Mouse (Mus musculus): Measurements from ENCODE around the gene Rps3a1. TPM values are rescaled to one million over a fixed set of nuclear protein-coding genes. Genes with fewer than 3 reads are reported as not detected.
A peak's percentile ranks its signal among the peaks of the same experiment; 100 is the strongest.

Rps3a1 gene
- 1,242 and 1,382 TPM in 2 replicates for polyA plus RNA-seq (2015; fragmentation: Nextera tagmentation; extraction: Ambion mirVana)

- peak; percentile 95 for ATAC-seq (replicated peaks; ENCODE audit: low FRiP score)
- H3K9ac ChIP-seq = peak within 1 kb of the TSS; percentile 100
- WGBS = under 1% methylated on average over 77 of the region's 77 CpGs
These were observed at the start of gene Rps3a1 for GRCm38 (mm10) chr3:86142263-86142933. Gene Rps3a1 (minus strand): TSS chr3:86142702.

GRCm38 (mm10) chr3:86187736-86188389 lies 45.4 kb upstream of the Rps3a1 start:
- peaks cover 10% of the 10 kb centered on the region; the same call in 1 of the 2 replicates for H3K4me1 ChIP-seq
- no peak overlapping the region for H3K4me3 ChIP-seq (replicated peaks)
- no peak overlapping the region for H3K4me2 ChIP-seq
- no peaks in the 10 kb centered on the region for H3K36me3 ChIP-seq
- no peaks in the 10 kb centered on the region for H3K27me3 ChIP-seq
- ATAC-seq (replicated peaks; ENCODE audit: low FRiP score) = no peak
- H3K27ac ChIP-seq = peak overlapping the region; percentile 11; the same call in 1 of the 2 replicates
- WGBS = 38% methylated on average over 5 of the region's 5 CpGs
- no peaks in the 10 kb centered on the region for H3K9me3 ChIP-seq (replicated peaks)
- H3K9ac ChIP-seq = no peak overlapping the region

More at GRCm38 (mm10) chr3:86142263-86142933, at the start of gene Rps3a1:
- Histone ChIP-seq H3K27ac (peak within 1 kb of the TSS; percentile 91), H3K36me3 (peaks cover 40% of the 10 kb centered on the region), H3K9me3 (replicated peaks) (no peaks in the 10 kb centered on the region), H3K4me2 (peak within 1 kb of the TSS; percentile 82), H3K4me1 (peaks cover 22% of the 10 kb centered on the region), H3K27me3 (no peaks in the 10 kb centered on the region), H3K4me3 (replicated peaks) (peak within 1 kb of the TSS; percentile 97)

DNA sequence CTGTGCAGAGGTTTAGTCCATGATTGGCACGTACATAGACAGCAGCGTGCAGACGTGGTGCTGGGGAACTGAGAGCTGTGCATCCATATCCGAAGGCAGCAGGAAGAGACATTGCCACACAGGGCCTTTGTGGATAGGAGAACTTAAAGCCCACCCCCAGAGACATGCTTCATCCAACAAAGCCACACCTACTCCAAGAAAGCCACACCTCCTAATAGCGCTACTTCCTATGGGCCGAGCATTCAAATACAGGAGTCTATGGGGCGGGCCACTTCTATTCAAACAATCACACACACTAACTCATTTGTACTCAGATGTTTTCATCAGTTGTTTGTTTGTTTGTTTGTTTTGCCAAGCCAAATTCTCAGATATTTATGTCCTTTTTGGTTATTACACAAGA lies 42.0 kb upstream of the Rps3a1 start:
- WGBS = 89% methylated on average over 7 of the region's 7 CpGs
- no peak overlapping the region for H3K27ac ChIP-seq
- peaks cover 18% of the 10 kb centered on the region for H3K4me1 ChIP-seq
- no peak overlapping the region for H3K4me2 ChIP-seq
- H3K4me3 ChIP-seq (replicated peaks) = no peak overlapping the region
- H3K27me3 ChIP-seq = no peaks in the 10 kb centered on the region
- ATAC-seq (replicated peaks; ENCODE audit: low FRiP score) = no peak
- no peaks in the 10 kb centered on the region for H3K36me3 ChIP-seq
- H3K9me3 ChIP-seq (replicated peaks) = no peaks in the 10 kb centered on the region
- no peak overlapping the region for H3K9ac ChIP-seq

GRCm38 (mm10) chr3:86181107-86181506 lies 38.6 kb upstream of the Rps3a1 start:
- no peak for ATAC-seq (replicated peaks; ENCODE audit: low FRiP score)
- H3K27ac ChIP-seq = no peak overlapping the region
- no peak overlapping the region for H3K9ac ChIP-seq
- H3K36me3 ChIP-seq = no peaks in the 10 kb centered on the region
- H3K9me3 ChIP-seq (replicated peaks) = no peaks in the 10 kb centered on the region
- H3K4me2 ChIP-seq = no peak overlapping the region
- no peak overlapping the region for H3K4me3 ChIP-seq (replicated peaks)
- 31% methylated on average over 5 of the region's 5 CpGs for WGBS
- H3K4me1 ChIP-seq = peaks cover 9% of the 10 kb centered on the region
- no peaks in the 10 kb centered on the region for H3K27me3 ChIP-seq

- H3K4me3 ChIP-seq (replicated peaks) = no peak overlapping the region
- H3K9me3 ChIP-seq (replicated peaks) = no peaks in the 10 kb centered on the region
- no peak for ATAC-seq (replicated peaks; ENCODE audit: low FRiP score)
- H3K36me3 ChIP-seq = no peaks in the 10 kb centered on the region
- H3K4me2 ChIP-seq = no peak overlapping the region
- no peak overlapping the region for H3K27ac ChIP-seq
- H3K27me3 ChIP-seq = no peaks in the 10 kb centered on the region
- no peak overlapping the region for H3K9ac ChIP-seq
- WGBS = 92% methylated on average over 7 of the region's 7 CpGs
- H3K4me1 ChIP-seq = peaks cover 9% of the 10 kb centered on the region
These were observed 37.2 kb upstream of the Rps3a1 start for GRCm38 (mm10) chr3:86179714-86180113.

DNA sequence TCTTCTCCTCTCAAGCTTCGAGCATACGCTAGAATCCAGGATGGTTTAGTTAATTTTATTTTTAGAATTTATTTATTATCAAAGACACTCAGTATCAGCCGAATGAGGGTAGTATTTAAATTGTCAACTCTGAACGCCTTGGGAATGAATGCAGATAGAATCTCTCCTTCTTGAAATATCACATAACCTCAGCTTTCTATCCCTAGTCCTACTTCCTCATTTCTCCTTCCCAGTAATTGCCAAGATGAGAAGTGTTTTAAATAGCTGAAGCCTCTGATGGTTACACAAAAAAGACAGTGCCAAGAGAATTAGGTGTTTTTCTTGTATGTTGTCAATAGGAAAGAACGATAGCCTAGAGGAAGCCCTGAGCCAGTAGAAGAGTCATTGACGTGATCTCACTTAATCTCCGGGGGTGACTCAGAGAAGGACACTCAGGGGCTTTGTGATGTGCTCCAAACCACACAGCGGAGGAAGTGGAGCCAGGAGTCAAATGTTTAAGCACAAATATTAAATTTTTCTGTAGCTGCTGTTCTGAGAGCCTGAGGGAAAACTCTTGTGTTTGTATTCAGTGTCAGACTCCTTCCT lies 26.4 kb upstream of the Rps3a1 start:
- no peaks in the 10 kb centered on the region for H3K4me1 ChIP-seq
- no peak for ATAC-seq (replicated peaks; ENCODE audit: low FRiP score)
- no peaks in the 10 kb centered on the region for H3K36me3 ChIP-seq
- H3K27me3 ChIP-seq = no peaks in the 10 kb centered on the region
- H3K4me2 ChIP-seq = no peak overlapping the region
- no peak overlapping the region for H3K27ac ChIP-seq
- H3K9ac ChIP-seq = no peak overlapping the region
- 75% methylated on average over 8 of the region's 8 CpGs for WGBS
- H3K4me3 ChIP-seq (replicated peaks) = no peak overlapping the region
- no peaks in the 10 kb centered on the region for H3K9me3 ChIP-seq (replicated peaks)

- Histone ChIP-seq H3K27me3 (no peaks in the 10 kb centered on the region), H3K4me2 (no peak overlapping the region), H3K9me3 (replicated peaks) (no peaks in the 10 kb centered on the region), H3K36me3 (no peaks in the 10 kb centered on the region), H3K4me1 (peaks cover 10% of the 10 kb centered on the region), H3K9ac (no peak overlapping the region), H3K4me3 (replicated peaks) (no peak overlapping the region), H3K27ac (0 out of 2 replicates have a peak overlapping the region, but pooled peaks have one; percentile 13)
- WGBS = 56% methylated on average over 9 of the region's 9 CpGs
- ATAC-seq (replicated peaks; ENCODE audit: low FRiP score) = no peak
These were observed 7.0 kb upstream of the Rps3a1 start for GRCm38 (mm10) chr3:86149521-86149920.

DNA sequence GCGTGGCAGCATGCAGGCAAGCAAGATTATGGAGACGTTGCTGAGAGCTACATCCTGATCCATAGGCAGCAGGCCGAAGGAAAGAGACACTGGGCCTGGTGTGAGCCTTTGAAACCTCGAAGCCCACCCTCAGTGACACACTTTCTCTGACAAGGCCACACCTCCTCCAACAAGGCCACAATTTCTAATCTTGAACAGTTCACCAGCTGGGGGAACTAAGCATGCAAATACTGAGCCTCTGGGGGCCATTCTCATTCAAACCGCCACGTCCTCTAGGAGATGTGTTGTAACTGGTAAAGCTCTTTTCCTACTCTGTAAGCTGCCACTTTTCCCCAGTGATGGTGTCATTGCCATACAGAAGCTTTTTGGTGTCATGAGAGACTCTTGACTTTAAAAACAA lies 6.6 kb upstream of the Rps3a1 start:
- no peak for ATAC-seq (replicated peaks; ENCODE audit: low FRiP score)
- Histone ChIP-seq H3K4me2 (no peak overlapping the region), H3K4me1 (peaks cover 10% of the 10 kb centered on the region), H3K9me3 (replicated peaks) (no peaks in the 10 kb centered on the region), H3K9ac (no peak overlapping the region), H3K36me3 (no peaks in the 10 kb centered on the region), H3K27me3 (no peaks in the 10 kb centered on the region), H3K4me3 (replicated peaks) (no peak overlapping the region), H3K27ac (no peak overlapping the region)
- WGBS = 76% methylated on average over 6 of the region's 6 CpGs

DNA sequence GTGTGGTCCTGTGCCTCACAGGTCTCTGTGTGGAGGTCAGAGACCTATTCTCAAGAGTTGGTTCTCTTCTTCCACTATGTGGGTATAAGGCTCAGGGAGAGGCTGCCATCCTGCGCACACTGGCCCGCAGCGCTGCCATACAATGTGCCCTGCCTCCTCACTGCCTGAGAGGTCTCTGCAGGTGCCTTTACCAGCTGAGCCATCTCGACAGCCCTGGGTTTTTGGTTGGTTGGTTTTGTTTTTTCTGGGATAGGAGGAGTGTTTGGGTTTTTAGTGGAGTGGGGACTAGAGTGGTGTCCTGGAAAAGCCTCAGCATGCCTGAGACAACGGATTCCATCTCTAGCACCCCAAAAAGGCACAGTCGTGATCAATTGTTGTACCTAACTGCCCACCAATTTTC lies 841 bp upstream of the Rps3a1 start:
- H3K4me1 ChIP-seq = peaks cover 22% of the 10 kb centered on the region
- WGBS = 80% methylated on average over 6 of the region's 6 CpGs
- peaks cover 31% of the 10 kb centered on the region for H3K36me3 ChIP-seq
- no peak overlapping the region for H3K4me3 ChIP-seq (replicated peaks)
- H3K9me3 ChIP-seq (replicated peaks) = no peaks in the 10 kb centered on the region
- no peaks in the 10 kb centered on the region for H3K27me3 ChIP-seq
- ATAC-seq (replicated peaks; ENCODE audit: low FRiP score) = no peak
- no peak overlapping the region for H3K27ac ChIP-seq
- no peak overlapping the region for H3K4me2 ChIP-seq
- 0 out of 2 replicates have a peak overlapping the region, but pooled peaks have one; percentile 10 for H3K9ac ChIP-seq

GRCm38 (mm10) chr3:86142934-86143317 lies 424 bp upstream of the Rps3a1 start:
- Histone ChIP-seq H3K4me1 (peaks cover 22% of the 10 kb centered on the region), H3K27me3 (no peaks in the 10 kb centered on the region), H3K27ac (peak overlapping the region; percentile 30; the same call in 1 of the 2 replicates), H3K4me2 (peak overlapping the region; percentile 54), H3K36me3 (peaks cover 35% of the 10 kb centered on the region), H3K9ac (no peak overlapping the region), H3K4me3 (replicated peaks) (peak overlapping the region; percentile 97), H3K9me3 (replicated peaks) (no peaks in the 10 kb centered on the region)
- ATAC-seq (replicated peaks; ENCODE audit: low FRiP score) = peak; percentile 29
- 13% methylated on average over 6 of the region's 6 CpGs for WGBS

GRCm38 (mm10) chr3:86141886-86142262 lies 628 bp downstream of the Rps3a1 start:
- peak overlapping the region; percentile 100 for H3K9ac ChIP-seq
- H3K27me3 ChIP-seq = no peaks in the 10 kb centered on the region
- H3K36me3 ChIP-seq = peaks cover 45% of the 10 kb centered on the region
- peak overlapping the region; percentile 82 for H3K4me2 ChIP-seq
- peaks cover 22% of the 10 kb centered on the region for H3K4me1 ChIP-seq
- H3K9me3 ChIP-seq (replicated peaks) = no peaks in the 10 kb centered on the region
- ATAC-seq (replicated peaks; ENCODE audit: low FRiP score) = peak; percentile 46
- H3K27ac ChIP-seq = peak overlapping the region; percentile 91
- H3K4me3 ChIP-seq (replicated peaks) = peak overlapping the region; percentile 97
- WGBS = under 1% methylated on average over 18 of the region's 18 CpGs

DNA sequence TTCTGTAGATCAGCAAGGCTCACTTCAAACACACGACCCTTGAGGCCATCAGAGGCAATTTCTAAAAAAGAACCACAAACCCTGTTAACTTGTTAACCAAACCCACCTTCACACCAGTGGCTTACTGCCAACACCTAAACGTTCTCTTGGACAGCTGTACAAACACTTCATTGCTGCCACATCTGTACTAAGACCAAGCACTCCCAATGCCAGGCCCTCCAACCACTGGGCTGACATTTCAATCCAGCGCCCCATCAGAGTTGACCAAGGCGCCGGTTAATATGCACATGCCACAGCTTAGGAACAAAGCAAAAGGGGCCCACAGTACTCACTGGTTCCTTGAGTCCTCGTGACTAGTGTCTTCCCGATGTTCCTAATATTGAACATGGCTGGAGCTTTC lies 1.1 kb downstream of the Rps3a1 start:
- Histone ChIP-seq H3K4me3 (replicated peaks) (peak overlapping the region; percentile 97), H3K4me1 (peaks cover 22% of the 10 kb centered on the region), H3K36me3 (peaks cover 50% of the 10 kb centered on the region), H3K4me2 (peak overlapping the region; percentile 82), H3K27me3 (no peaks in the 10 kb centered on the region), H3K9ac (peak overlapping the region; percentile 100), H3K9me3 (replicated peaks) (no peaks in the 10 kb centered on the region), H3K27ac (0 out of 2 replicates have a peak overlapping the region, but pooled peaks have one; percentile 91)
- 10% methylated on average over 7 of the region's 7 CpGs for WGBS
- ATAC-seq (replicated peaks; ENCODE audit: low FRiP score) = no peak
